Mouse (Mus musculus): Measurements from ENCODE around the gene Slc9b1.

DNA sequence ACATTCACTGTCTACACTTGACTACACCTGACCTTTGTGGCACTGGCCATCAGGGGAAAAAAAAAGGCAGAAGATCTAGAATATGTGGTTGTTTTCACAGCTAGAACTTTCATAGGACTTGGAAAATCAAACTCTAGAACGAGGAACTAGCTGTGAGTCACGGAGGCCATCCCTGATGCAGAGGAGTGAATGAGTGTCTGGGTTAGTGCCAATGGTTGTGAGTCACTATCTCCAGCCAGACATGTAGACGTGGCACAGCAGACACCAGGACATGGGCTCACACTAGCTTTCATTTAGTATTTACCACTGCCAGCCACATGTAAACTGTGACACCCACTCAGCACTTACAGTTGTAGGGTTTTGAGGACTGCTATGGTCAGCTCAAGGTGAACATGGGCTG is 49.3 kb upstream of the Slc9b1 start:
- TF ChIP-seq POLR2A (IDR thresholded peaks at IDR 0.05; ENCODE audit: insufficient read length, low read depth) (no peak), POLR2AphosphoS2 (IDR thresholded peaks at IDR 0.05; ENCODE audit: insufficient read length, low read depth) (no peak), MYOD1 (IDR thresholded peaks at IDR 0.05; ENCODE audit: control insufficient read depth in 1 of 3, insufficient read length in 2 of 3, low read depth in 2 of 3) (peak in 1 of 3 experiments; percentile 11), TCF3 (IDR thresholded peaks at IDR 0.05; ENCODE audit: insufficient read length, low read depth) (no peak), MYOG (IDR thresholded peaks at IDR 0.05; ENCODE audit: control insufficient read depth in 1 of 3, insufficient read depth in 1 of 3, insufficient read length in 2 of 3, low read depth in 2 of 3) (no peak), MAX (IDR thresholded peaks at IDR 0.05; ENCODE audit: low read depth) (no peak), REST (IDR thresholded peaks at IDR 0.05; ENCODE audit: insufficient read depth, insufficient read length) (no peak), E2F4 (IDR thresholded peaks at IDR 0.05; ENCODE audit: insufficient read depth) (no peak), SRF (IDR thresholded peaks at IDR 0.05; ENCODE audit: control insufficient read depth, insufficient read length, low read depth) (no peak), USF1 (IDR thresholded peaks at IDR 0.05; ENCODE audit: low read depth) (no peak)

Measured in myocyte (in vitro differentiated cells).